Mouse (Mus musculus) C2C12 (cell line): ENCODE measurements around the gene Adamts20.

Source experiments
- CEBPB ChIP-seq: IDR thresholded peaks from one replicate; pipeline ENCODE4 v1.6.1; 2011; ENCODE audit warnings: low read depth, mild to moderate bottlenecking, control low read depth, moderate library complexity
- CTCF ChIP-seq: IDR thresholded peaks from one replicate; pipeline ENCODE4 v1.5.1; 2011; ENCODE audit not compliant: control insufficient read depth, insufficient read depth, insufficient read length
- MAX ChIP-seq: IDR thresholded peaks from one replicate; pipeline ENCODE4 v1.6.1; 2011; ENCODE audit warnings: mild to moderate bottlenecking, control low read depth
- MYOG ChIP-seq: IDR thresholded peaks from one replicate; pipeline ENCODE4 v1.6.1; 2011; ENCODE audit not compliant: control insufficient read depth, insufficient read length; ENCODE audit errors: extremely low read depth
- USF1 ChIP-seq: IDR thresholded peaks from one replicate; pipeline ENCODE4 v1.6.1; 2011; ENCODE audit warnings: low read depth, mild to moderate bottlenecking, control low read depth, moderate library complexity

- TF ChIP-seq CTCF, result no peak
- no peak for TF ChIP-seq CEBPB
- TF ChIP-seq USF1, result no peak
- no peak for TF ChIP-seq MAX
- no peak for TF ChIP-seq MYOG
These were observed 226.1 kb downstream of the Adamts20 start for GRCm38 (mm10) chr15:94239127-94239526.
